Mouse (Mus musculus) heart, adult 2 months (tissue): Measurements from ENCODE around the gene Slc6a6. TPM values are rescaled to one million over a fixed set of nuclear protein-coding genes. Genes with fewer than 3 reads are reported as not detected.

Experiments
- DNase-seq, 2 experiments: peaks; one replicate each; pipeline ENCODE4 v3.0.0; 2021
- H3K27ac ChIP-seq: fragments of 200-600 bp; 2 replicates; pipeline ENCODE4 v1.8.1; 2022
- H3K27me3 ChIP-seq: fragments of 200-500 bp; 2 replicates; pipeline ENCODE4 v1.6.1; 2012; ENCODE audit warnings: mild to moderate bottlenecking, low read length, inconsistent platforms, mixed read lengths; ENCODE audit not compliant: control insufficient read depth, insufficient read depth
- H3K36me3 ChIP-seq: fragments of 200-500 bp; 2 replicates; pipeline ENCODE4 v1.6.1; 2012; ENCODE audit warnings: low read length, inconsistent platforms; ENCODE audit not compliant: control insufficient read depth, insufficient read depth
- H3K4me1 ChIP-seq: fragments of 200-500 bp; 2 replicates; pipeline ENCODE4 v1.6.1; 2011; ENCODE audit warnings: low read length; ENCODE audit not compliant: control insufficient read depth, insufficient read depth
- H3K4me3 ChIP-seq: fragments of 200-600 bp; 2 replicates; pipeline ENCODE4 v1.8.1; 2022
- H3K79me2 ChIP-seq: fragments of 200-500 bp; replicated peaks from 2 replicates; pipeline ENCODE4 v1.6.1; 2012; ENCODE audit warnings: mild to moderate bottlenecking, inconsistent platforms, low read length, moderate library complexity, mixed read lengths; ENCODE audit not compliant: control insufficient read depth, insufficient read depth
- H3K9ac ChIP-seq: fragments of 200-500 bp; 2 replicates; pipeline ENCODE4 v1.6.1; 2012; ENCODE audit warnings: low read depth, mild to moderate bottlenecking, control low read depth, inconsistent platforms, low read length, mixed read lengths
- CTCF ChIP-seq: fragments of 200-600 bp; IDR thresholded peaks from 2 replicates; pipeline ENCODE4 v1.8.1; 2022; ENCODE audit warnings: antibody characterized with exemption, mild to moderate bottlenecking, moderate library complexity
- EP300 ChIP-seq: fragments of 200-500 bp; IDR thresholded peaks from 2 replicates; pipeline ENCODE4 v1.6.1; 2011; ENCODE audit warnings: low read depth, low read length, control low read depth; ENCODE audit not compliant: insufficient read depth
- POLR2A ChIP-seq: fragments of 200-500 bp; IDR thresholded peaks from 2 replicates; pipeline ENCODE4 v1.6.1; 2011; ENCODE audit warnings: mild to moderate bottlenecking, low read depth, low read length, control low read depth; ENCODE audit not compliant: insufficient read depth
- WGBS: fragments of 180-500 bp; shearing (Covaris S2); methylation state at CpG from one replicate; pipeline ENCODE4 v1.1.7; 2018; 5-methylcytosine and 5-hydroxymethylcytosine counted together
- intact Hi-C: fragments of 180-260 bp; cut with DNase I; formaldehyde crosslinking; loops from one replicate; pipeline ENCODE4 v1.15.1; 2025
- polyA plus RNA-seq: library from polyadenylated mRNA; depleted of rRNA; stranded (reverse); fragments of >200 nt; gene quantifications from 2 replicates; pipeline ENCODE4 v1.2.3, GENCODE M21; 2012
- total RNA-seq, 2 experiments: library from RNA; stranded (reverse); gene quantifications; 2 replicates each; pipeline ENCODE4 v1.2.3; 2021

Slc6a6 gene
- total and polyA plus RNA-seq, 3 experiments: 56.4 to 96.9 (median 86.2) TPM

DNA sequence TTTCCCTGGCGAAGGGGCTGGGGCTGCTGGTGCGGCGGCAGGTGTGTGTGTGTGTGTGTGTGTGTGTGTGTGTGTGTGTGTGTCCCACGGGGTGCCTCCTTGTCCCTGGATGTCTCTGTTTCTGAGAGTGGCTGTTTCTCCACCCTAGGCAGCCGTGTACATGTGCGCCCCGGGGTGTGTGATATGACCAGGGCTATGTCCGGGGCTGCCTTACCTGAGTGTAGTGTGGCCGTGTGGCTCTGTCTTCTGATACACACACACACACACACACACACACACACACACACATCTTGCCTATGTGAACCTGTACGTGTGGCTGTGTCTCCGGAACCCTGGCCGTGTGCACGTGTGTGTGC is 599 bp downstream of the Slc6a6 start:
- H3K79me2 ChIP-seq: peaks cover 2% of the 10 kb centered on the region
- intact Hi-C loops: loop anchor here (2.0 to 5.0 kb wide), 5 partner anchors 30 to 157 kb away; no protein-coding TSS in a partner anchor
- peaks cover 13% of the 10 kb centered on the region for H3K4me1 ChIP-seq
- peak overlapping the region; percentile 98 for H3K27ac ChIP-seq
- H3K36me3 ChIP-seq: peaks cover 2% of the 10 kb centered on the region
- H3K9ac ChIP-seq: peak overlapping the region; percentile 100
- WGBS: 6% methylated on average over 13 of the region's 13 CpGs
- DNase-seq: no peak
- no peak for TF ChIP-seq POLR2A
- TF ChIP-seq CTCF: no peak
- TF ChIP-seq EP300: no peak
- H3K4me3 ChIP-seq: peak overlapping the region; percentile 88
- no peaks in the 10 kb centered on the region for H3K27me3 ChIP-seq

GRCm38 (mm10) chr6:91684831-91685532 is 1.1 kb downstream of the Slc6a6 start:
- Histone ChIP-seq H3K4me3 (peak overlapping the region; percentile 88), H3K27ac (peak overlapping the region; percentile 98), H3K9ac (peak overlapping the region; percentile 100), H3K4me1 (peaks cover 14% of the 10 kb centered on the region), H3K79me2 (peaks cover 2% of the 10 kb centered on the region), H3K36me3 (peaks cover 2% of the 10 kb centered on the region), H3K27me3 (no peaks in the 10 kb centered on the region)
- TF ChIP-seq POLR2A (peak; percentile 59; the same call in 1 of the 2 replicates), CTCF (peak; percentile 15), EP300 (no peak)
- DNase-seq: peak; percentile 75 to 79
- intact Hi-C loops: loop anchor here (2.0 to 5.0 kb wide), 5 partner anchors 30 to 158 kb away; no protein-coding TSS in a partner anchor
- 12% methylated on average over 17 of the region's 17 CpGs for WGBS

DNA sequence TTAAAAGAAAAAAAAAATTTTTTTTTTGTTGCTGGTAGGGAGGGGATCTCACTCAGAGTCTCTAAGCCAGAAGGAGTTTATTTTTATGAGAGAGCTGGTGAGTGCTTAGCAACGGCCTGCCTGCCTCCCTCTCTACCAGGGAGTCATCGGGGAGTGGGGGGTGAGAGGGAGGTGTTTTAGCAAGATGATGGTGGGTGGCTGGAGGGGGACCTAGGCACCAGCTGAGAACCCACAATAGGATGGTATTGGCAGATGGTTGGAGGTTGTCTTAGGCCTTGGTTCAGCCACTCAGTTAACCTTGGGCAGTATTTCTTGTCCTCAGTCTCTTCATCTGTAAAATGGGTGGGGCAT is 1.7 kb downstream of the Slc6a6 start:
- H3K27ac ChIP-seq: peak overlapping the region; percentile 98
- intact Hi-C loops: loop anchor here (2.0 kb wide), 2 partner anchors 29 to 43 kb away; no protein-coding TSS in a partner anchor
- DNase-seq: no peak
- no peaks in the 10 kb centered on the region for H3K27me3 ChIP-seq
- H3K4me1 ChIP-seq: peaks cover 17% of the 10 kb centered on the region
- WGBS: 7% methylated on average over 2 of the region's 2 CpGs
- H3K79me2 ChIP-seq: peaks cover 2% of the 10 kb centered on the region
- H3K36me3 ChIP-seq: peaks cover 2% of the 10 kb centered on the region
- no peak for TF ChIP-seq CTCF
- no peak for TF ChIP-seq EP300
- TF ChIP-seq POLR2A: no peak
- H3K9ac ChIP-seq: peak overlapping the region; percentile 33
- peak overlapping the region; percentile 88 for H3K4me3 ChIP-seq

GRCm38 (mm10) chr6:91685896-91686295 is 2.0 kb downstream of the Slc6a6 start:
- WGBS: 34% methylated on average over 7 of the region's 7 CpGs
- DNase-seq: peak; percentile 45 to 52
- intact Hi-C loops: loop anchor here (2.0 kb wide), 2 partner anchors 29 to 43 kb away; no protein-coding TSS in a partner anchor

DNA sequence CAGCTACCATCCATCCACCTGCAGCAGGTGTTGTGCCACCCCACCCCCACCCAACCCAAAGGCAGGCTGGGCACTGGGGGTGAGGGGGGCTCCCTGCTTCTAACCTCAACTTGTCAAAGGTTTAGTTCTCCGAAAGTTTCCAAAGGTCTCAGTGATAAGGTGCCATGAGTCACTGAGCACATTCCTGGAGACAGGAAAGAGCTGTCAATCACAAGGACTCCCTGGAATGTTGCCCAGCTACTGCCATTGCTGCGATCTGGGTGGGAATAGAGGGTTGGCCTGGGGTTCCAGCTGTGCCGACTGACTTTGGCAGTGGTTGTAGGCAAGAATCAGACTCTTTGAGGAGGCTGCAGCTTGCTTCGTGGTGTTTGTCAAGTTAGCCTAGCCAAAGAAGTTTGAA is 2.7 kb downstream of the Slc6a6 start:
- TF ChIP-seq POLR2A (no peak; the same call in 1 of the 2 replicates), EP300 (no peak), CTCF (no peak)
- Histone ChIP-seq H3K4me1 (peaks cover 26% of the 10 kb centered on the region), H3K4me3 (peak overlapping the region; percentile 88), H3K9ac (peak overlapping the region; percentile 33), H3K27ac (peak overlapping the region; percentile 98), H3K36me3 (peaks cover 2% of the 10 kb centered on the region), H3K27me3 (no peaks in the 10 kb centered on the region), H3K79me2 (peaks cover 2% of the 10 kb centered on the region)
- intact Hi-C loops: no loop called here
- 9% methylated on average over 4 of the region's 4 CpGs for WGBS
- DNase-seq: peak; percentile 65 to 69

More at GRCm38 (mm10) chr6:91685896-91686295, 2.0 kb downstream of the Slc6a6 start:
- no peaks in the 10 kb centered on the region for H3K27me3 ChIP-seq
- TF ChIP-seq EP300 (no peak), POLR2A (0 out of 2 replicates have a peak, but pooled peaks have one; percentile 2)
- H3K9ac ChIP-seq: peak overlapping the region; percentile 33
- peaks cover 2% of the 10 kb centered on the region for H3K36me3 ChIP-seq
- H3K4me3 ChIP-seq: peak overlapping the region; percentile 88
- H3K79me2 ChIP-seq: peaks cover 2% of the 10 kb centered on the region
- peak overlapping the region; percentile 98 for H3K27ac ChIP-seq
- H3K4me1 ChIP-seq: peaks cover 21% of the 10 kb centered on the region

- Histone ChIP-seq H3K79me2 (peaks cover 4% of the 10 kb centered on the region), H3K36me3 (peaks cover 7% of the 10 kb centered on the region), H3K9ac (peak overlapping the region; percentile 53), H3K4me3 (peak overlapping the region; percentile 38), H3K27ac (peak overlapping the region; percentile 18), H3K27me3 (no peaks in the 10 kb centered on the region), H3K4me1 (peaks cover 26% of the 10 kb centered on the region)
- no peak for DNase-seq
- 51% methylated on average over 6 of the region's 6 CpGs for WGBS
- TF ChIP-seq CTCF: no peak
- TF ChIP-seq EP300: no peak
- TF ChIP-seq POLR2A: no peak
- intact Hi-C loops: no loop called here
Measured at GRCm38 (mm10) chr6:91688021-91688420, 4.2 kb downstream of the Slc6a6 start.
